Mouse (Mus musculus) midbrain, embryonic 16.5 days (tissue): ENCODE results near the gene Dtx2. TPM values are rescaled to one million over a fixed set of nuclear protein-coding genes. Genes with fewer than 3 reads are reported as not detected.
A peak's percentile ranks its signal among the peaks of the same experiment; 100 is the strongest.

Source experiments
- ATAC-seq: fragments of 200-750 bp; cut with Nextera tagmentation; 2 replicates; pipeline ENCODE4 v1.8.0; 2017; ENCODE audit warnings: moderate TSS enrichment
- H3K27ac ChIP-seq: fragments of 300-500 bp; sonication (generic); 2 replicates; pipeline ENCODE4 v1.5.1; 2014; ENCODE audit warnings: mild to moderate bottlenecking, low read length, mixed read lengths
- H3K27me3 ChIP-seq: fragments of 300-500 bp; sonication (generic); 2 replicates; pipeline ENCODE4 v1.6.1; 2014; ENCODE audit warnings: low read depth, low read length, mixed read lengths; ENCODE audit not compliant: control insufficient read depth, insufficient read depth
- H3K36me3 ChIP-seq: fragments of 300-500 bp; sonication (generic); 2 replicates; pipeline ENCODE4 v1.6.1; 2014; ENCODE audit warnings: mild to moderate bottlenecking, low read length, moderate library complexity, mixed read lengths; ENCODE audit not compliant: control insufficient read depth, insufficient read depth
- H3K4me1 ChIP-seq: fragments of 300-500 bp; sonication (generic); 2 replicates; pipeline ENCODE4 v1.6.1; 2014; ENCODE audit warnings: mild to moderate bottlenecking, low read length, mixed read lengths; ENCODE audit not compliant: control insufficient read depth, insufficient read depth
- H3K4me2 ChIP-seq: fragments of 300-500 bp; sonication (generic); 2 replicates; pipeline ENCODE4 v1.6.1; 2014; ENCODE audit warnings: mild to moderate bottlenecking, low read length, mixed read lengths
- H3K4me3 ChIP-seq: fragments of 300-500 bp; sonication (generic); 2 replicates; pipeline ENCODE4 v1.5.1; 2014; ENCODE audit warnings: low read depth, mild to moderate bottlenecking, low read length, moderate library complexity, mixed read lengths
- H3K9ac ChIP-seq: fragments of 300-500 bp; sonication (generic); 2 replicates; pipeline ENCODE4 v1.6.1; 2014; ENCODE audit warnings: low read depth, low read length, mixed read lengths
- H3K9me3 ChIP-seq: fragments of 300-500 bp; sonication (generic); replicated peaks from 2 replicates; pipeline ENCODE4 v1.6.1; 2014; ENCODE audit warnings: mild to moderate bottlenecking, low read length, mixed read lengths; ENCODE audit not compliant: control insufficient read depth, poor library complexity, severe bottlenecking
- WGBS: fragments of 180-500 bp; shearing (Covaris S2); extraction: QIAGEN DNeasy Blood & Tissue Kit; methylation state at CpG from one replicate; pipeline ENCODE4 v1.1.7; 2014; 5-methylcytosine and 5-hydroxymethylcytosine counted together
- polyA plus RNA-seq: library from polyadenylated mRNA; unstranded; fragments of >200 nt; fragmentation: Nextera tagmentation; extraction: Ambion mirVana; gene quantifications from 2 replicates; pipeline ENCODE4 v1.2.1, GENCODE M21; 2015

Gene Dtx2
- polyA plus RNA-seq, 1 experiment from 2014 or later, result 24.0 TPM

GRCm38 (mm10) chr5:135957207-135957974 is 37.2 kb upstream of the Dtx2 start:
- ATAC-seq, result peak; percentile 80
- Histone ChIP-seq H3K27me3 (no peaks in the 10 kb centered on the region), H3K4me1 (peaks cover 14% of the 10 kb centered on the region; the same call in 1 of the 2 replicates), H3K27ac (peak overlapping the region; percentile 87), H3K9me3 (no peaks in the 10 kb centered on the region), H3K4me3 (peak overlapping the region; percentile 34), H3K4me2 (peak overlapping the region; percentile 61), H3K9ac (peak overlapping the region; percentile 58), H3K36me3 (no peaks in the 10 kb centered on the region)
- 8% methylated on average over 28 of the region's 28 CpGs for WGBS

DNA sequence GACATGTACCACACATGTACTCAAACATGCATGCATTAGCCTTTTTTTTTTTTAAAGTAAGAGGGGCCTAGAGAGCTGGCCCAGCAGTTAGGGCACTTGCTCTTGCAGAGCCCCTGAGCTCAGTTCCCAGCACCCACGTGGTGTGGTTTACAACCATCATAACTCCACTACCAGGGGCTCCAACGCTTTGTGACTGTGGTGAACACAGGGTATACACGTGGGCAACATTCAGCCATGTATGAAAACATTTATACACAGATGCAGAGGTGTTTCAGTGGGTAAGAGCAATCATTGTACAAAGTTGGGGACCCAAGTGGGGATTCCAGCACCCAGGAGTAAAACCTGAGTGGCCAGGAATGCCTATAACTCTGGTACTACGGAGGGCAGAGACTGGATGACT is 36.2 kb upstream of the Dtx2 start:
- no peaks in the 10 kb centered on the region for H3K27me3 ChIP-seq
- peak overlapping the region; percentile 87 for H3K27ac ChIP-seq
- H3K4me1 ChIP-seq, result peaks cover 17% of the 10 kb centered on the region; the same call in 1 of the 2 replicates
- no peaks in the 10 kb centered on the region for H3K36me3 ChIP-seq
- no peak for ATAC-seq
- 91% methylated on average over 4 of the region's 4 CpGs for WGBS
- H3K9ac ChIP-seq, result no peak overlapping the region
- no peak overlapping the region for H3K4me3 ChIP-seq
- H3K4me2 ChIP-seq, result peak overlapping the region; percentile 61; the same call in 1 of the 2 replicates
- H3K9me3 ChIP-seq, result no peaks in the 10 kb centered on the region

DNA sequence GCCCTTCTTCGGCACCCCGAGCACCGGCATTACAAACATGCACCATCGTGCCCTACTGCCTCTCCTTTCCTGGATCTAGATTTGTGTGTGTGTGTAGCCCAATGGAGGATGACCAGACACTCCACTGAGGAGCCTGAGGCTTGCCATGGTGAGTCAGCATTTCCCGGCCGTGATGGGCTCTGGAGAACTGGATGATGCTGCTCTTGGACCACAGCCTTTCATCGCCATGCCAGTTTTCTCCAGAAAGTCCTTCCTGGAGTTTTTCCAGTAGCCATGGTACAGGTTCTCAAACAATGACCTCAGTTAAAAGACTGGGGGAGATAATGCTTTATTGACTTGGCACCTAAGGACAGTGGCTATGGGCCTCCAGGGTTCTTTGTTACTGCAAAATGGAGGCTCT is 34.7 kb upstream of the Dtx2 start:
- H3K4me2 ChIP-seq, result no peak overlapping the region
- no peak overlapping the region for H3K27ac ChIP-seq
- H3K36me3 ChIP-seq, result no peaks in the 10 kb centered on the region
- H3K27me3 ChIP-seq, result no peaks in the 10 kb centered on the region
- 94% methylated on average over 7 of the region's 7 CpGs for WGBS
- H3K4me3 ChIP-seq, result no peak overlapping the region
- H3K9me3 ChIP-seq, result no peaks in the 10 kb centered on the region
- ATAC-seq, result no peak
- H3K9ac ChIP-seq, result no peak overlapping the region
- peaks cover 17% of the 10 kb centered on the region; the same call in 1 of the 2 replicates for H3K4me1 ChIP-seq

DNA sequence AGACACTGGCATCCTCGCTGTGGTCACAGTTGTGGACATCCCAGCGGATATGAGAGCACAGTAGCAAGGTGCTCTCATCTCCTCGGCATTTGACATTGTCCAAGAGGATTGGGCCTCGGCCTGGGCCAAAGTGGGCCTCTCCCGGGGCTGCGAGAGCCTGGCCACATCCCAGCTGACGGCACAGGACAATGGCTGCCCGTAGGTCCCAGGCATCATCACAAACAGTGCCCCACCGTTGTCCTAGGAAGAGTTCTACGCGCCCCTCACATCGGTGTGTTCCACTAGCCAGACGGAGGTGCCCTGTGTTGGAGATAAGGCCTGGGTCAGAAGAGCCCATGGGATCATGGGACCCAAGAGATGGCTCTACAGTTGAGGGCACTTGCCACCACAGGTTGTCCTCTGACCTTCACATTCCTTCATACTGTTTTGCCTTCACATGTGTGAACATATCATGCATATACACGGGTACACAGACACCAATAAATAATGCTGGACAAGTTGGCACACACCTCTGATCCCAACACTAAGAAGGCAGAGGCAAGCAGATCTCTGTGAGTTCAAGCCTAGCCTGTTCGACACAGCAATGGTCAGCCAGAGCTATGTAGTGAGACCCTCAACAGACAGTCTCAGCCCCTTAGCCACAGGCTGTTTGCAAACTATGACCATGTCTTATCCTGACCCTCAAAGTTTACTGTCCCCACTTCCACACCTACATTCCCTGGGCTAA is 33.5 kb upstream of the Dtx2 start:
- peaks cover 17% of the 10 kb centered on the region; the same call in 1 of the 2 replicates for H3K4me1 ChIP-seq
- 97% methylated on average over 15 of the region's 15 CpGs for WGBS
- no peaks in the 10 kb centered on the region for H3K36me3 ChIP-seq
- no peaks in the 10 kb centered on the region for H3K9me3 ChIP-seq
- no peak for ATAC-seq
- H3K4me3 ChIP-seq, result no peak overlapping the region
- no peaks in the 10 kb centered on the region for H3K27me3 ChIP-seq
- peak overlapping the region; percentile 96 for H3K27ac ChIP-seq
- no peak overlapping the region for H3K4me2 ChIP-seq
- H3K9ac ChIP-seq, result no peak overlapping the region

GRCm38 (mm10) chr5:135962125-135962491 is 32.5 kb upstream of the Dtx2 start:
- Histone ChIP-seq H3K9me3 (no peaks in the 10 kb centered on the region), H3K27ac (peak overlapping the region; percentile 96), H3K4me3 (peak overlapping the region; percentile 55), H3K9ac (peak overlapping the region; percentile 61), H3K4me2 (peak overlapping the region; percentile 95), H3K4me1 (peaks cover 11% of the 10 kb centered on the region; the same call in 1 of the 2 replicates), H3K27me3 (no peaks in the 10 kb centered on the region), H3K36me3 (no peaks in the 10 kb centered on the region)
- 0 out of 2 replicates have a peak, but pooled peaks have one; percentile 0 for ATAC-seq
- 1% methylated on average over 11 of the region's 11 CpGs for WGBS

DNA sequence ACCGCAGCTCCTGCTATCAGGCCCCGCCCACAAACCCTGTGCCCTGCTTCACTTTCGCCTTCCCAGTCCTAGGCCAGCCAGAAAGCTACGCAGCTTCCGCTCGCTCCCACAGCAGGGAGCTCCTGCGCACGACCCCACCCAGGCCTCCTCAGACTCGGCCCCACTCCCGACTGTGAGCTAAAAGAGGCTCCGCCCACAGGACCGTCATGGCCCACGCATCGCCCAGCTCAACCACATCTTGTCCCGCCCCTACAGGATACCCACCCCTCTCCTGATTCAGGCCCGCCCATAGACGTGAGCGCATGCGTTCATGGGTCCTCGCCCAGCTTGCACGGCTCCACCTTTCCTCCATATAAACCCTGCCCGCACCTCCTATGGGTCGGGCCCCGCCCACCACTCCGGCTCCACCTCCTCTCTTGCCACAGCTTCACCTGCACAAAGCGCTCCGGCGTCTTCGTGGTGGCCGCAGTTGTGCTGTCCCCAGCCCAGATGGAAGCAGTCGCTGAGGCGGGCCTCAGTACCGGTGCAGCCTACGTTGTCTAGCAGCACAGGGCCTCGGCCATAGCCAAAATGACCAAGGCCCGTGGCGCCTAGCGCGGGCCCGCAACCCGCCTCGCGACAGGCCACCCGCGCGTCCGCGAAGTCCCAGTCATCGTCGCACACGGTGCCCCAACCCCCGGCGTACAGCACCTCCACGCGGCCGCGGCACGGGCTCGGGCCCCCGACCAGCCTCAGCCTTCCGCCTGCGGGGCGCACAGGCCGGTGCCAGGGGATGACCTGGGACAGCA is 31.9 kb upstream of the Dtx2 start:
- Histone ChIP-seq H3K27ac (peak overlapping the region; percentile 96), H3K4me2 (peak overlapping the region; percentile 95), H3K36me3 (no peaks in the 10 kb centered on the region), H3K27me3 (no peaks in the 10 kb centered on the region), H3K9ac (peak overlapping the region; percentile 93), H3K4me1 (peaks cover 10% of the 10 kb centered on the region; the same call in 1 of the 2 replicates), H3K9me3 (no peaks in the 10 kb centered on the region), H3K4me3 (peak overlapping the region; percentile 55)
- under 1% methylated on average over 63 of the region's 64 CpGs for WGBS
- peak; percentile 96 for ATAC-seq

GRCm38 (mm10) chr5:135963280-135963627 is 31.3 kb upstream of the Dtx2 start:
- no peak for ATAC-seq
- Histone ChIP-seq H3K9me3 (no peaks in the 10 kb centered on the region), H3K4me2 (peak overlapping the region; percentile 95), H3K4me1 (peaks cover 6% of the 10 kb centered on the region; the same call in 1 of the 2 replicates), H3K36me3 (no peaks in the 10 kb centered on the region), H3K27ac (peak overlapping the region; percentile 96), H3K9ac (peak overlapping the region; percentile 93), H3K27me3 (no peaks in the 10 kb centered on the region), H3K4me3 (peak overlapping the region; percentile 55)
- 4% methylated on average over 6 of the region's 6 CpGs for WGBS

DNA sequence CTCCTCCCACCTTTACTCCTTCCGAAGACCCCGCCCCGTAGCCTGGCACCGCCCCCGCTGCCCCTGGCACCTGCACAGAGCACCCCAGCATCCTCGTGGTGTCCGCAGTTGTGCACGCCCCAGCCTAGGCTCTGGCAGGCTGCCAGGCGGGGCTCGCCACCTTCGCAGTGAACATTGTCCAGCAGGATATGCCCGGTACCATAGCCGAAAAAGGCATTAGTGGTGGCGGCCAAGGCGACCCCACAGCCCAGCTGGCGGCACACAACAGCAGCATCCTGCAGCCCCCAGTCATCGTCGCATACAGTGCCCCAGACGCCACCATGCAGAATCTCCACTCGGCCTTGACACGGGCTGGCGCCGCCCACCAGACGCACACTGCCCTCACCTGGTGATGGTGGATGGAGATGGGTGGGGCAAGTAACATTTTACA is 29.1 kb upstream of the Dtx2 start:
- peak overlapping the region; percentile 26 for H3K4me3 ChIP-seq
- no peaks in the 10 kb centered on the region for H3K36me3 ChIP-seq
- no peaks in the 10 kb centered on the region for H3K9me3 ChIP-seq
- H3K4me1 ChIP-seq, result peaks cover 5% of the 10 kb centered on the region; the same call in 1 of the 2 replicates
- WGBS, result 9% methylated on average over 24 of the region's 24 CpGs
- no peak for ATAC-seq
- H3K27me3 ChIP-seq, result no peaks in the 10 kb centered on the region
- H3K9ac ChIP-seq, result peak overlapping the region; percentile 36
- no peak overlapping the region for H3K27ac ChIP-seq
- peak overlapping the region; percentile 45 for H3K4me2 ChIP-seq
